Mouse (Mus musculus): ENCODE measurements around the gene Cuzd1.

Gene Cuzd1

DNA sequence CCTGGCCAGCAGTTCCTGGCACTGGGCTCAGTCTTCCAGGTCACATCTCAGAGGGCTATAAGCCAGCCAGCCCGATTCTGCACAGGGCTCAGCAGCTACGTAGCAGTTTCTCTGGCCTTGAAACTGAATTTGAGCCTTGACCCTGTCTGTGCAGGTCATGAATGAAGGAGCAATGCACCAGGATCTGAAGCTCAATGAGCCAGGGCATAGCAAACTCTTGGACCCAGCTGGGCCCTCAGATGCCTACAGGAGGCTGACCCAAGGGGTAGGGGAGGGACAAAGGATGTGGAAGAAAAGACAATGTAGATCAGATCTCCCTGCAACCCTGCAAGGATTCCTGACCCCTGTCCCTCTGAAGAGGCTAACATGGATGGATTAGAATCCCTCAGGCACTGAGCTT, at the start of gene Cuzd1:
Gene Cuzd1 (minus strand): TSS at position 101 of the 400 bp plus-strand sequence.
- DNase-seq (ENCODE audit: low read depth, low spot score): no peak

DNA sequence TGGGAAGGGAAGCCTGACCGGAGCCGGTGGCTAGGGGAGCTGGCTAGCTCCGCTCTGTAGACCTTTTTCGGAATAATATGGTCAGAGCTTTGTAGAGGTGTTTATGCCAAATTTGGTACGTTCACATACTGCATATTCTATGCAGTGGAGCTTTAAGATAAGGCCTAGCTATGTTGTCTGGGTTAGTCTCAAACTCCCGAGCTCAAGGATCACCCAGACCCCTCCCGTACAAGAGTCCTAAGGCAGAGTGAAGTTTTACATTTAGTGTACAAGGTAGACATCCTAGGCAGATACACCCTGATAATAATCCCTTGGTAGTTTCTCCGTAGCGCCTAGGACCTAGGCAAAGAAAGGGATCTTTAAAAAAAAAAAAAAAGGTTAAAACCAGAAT, 49.4 kb upstream of the Cuzd1 start:
- no peak for DNase-seq (ENCODE audit: low read depth, low spot score)

DNA sequence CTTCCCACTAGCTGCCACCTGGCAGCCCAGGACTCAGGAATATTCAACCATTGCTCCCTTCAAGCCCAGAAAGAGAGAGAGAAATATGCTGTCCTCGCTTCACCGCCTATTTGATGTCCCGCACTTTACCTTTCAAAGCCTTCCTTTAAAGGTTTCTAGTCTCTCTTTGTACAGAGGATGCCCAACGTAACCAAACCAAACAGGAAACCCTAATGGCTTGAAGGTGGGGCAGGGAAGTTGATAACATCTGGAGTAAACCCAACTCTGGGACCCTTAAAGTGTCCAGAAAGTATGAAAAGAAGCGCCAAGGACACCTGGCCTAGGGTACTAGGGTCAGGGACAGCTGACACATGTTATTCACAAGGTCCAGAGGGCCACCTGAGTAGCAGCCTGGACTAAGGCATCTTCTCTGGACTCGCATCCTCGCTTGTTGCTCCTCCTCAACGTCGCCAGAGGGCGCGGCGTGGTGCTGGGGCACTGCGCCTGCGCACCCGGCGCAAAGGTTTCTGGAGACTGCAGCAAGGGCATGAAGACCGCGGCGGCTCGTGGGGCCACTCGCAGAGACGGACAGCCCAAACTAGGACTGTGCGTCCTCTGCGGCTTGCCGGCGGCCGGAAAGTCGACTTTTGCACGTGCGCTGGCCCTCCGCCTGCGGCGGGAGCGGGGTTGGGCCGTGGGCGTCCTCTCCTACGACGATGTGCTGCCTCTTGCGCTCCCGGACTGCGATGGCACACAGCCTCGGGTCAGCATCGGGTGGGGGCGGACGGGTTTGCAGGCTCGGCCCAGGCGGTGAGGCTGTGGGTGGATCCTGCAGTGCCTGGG, 48.8 kb upstream of the Cuzd1 start, which contains the start of gene Pstk:
Gene Pstk (plus strand): TSS at position 494 of the 822 bp plus-strand sequence.
- DNase-seq (ENCODE audit: low read depth, low spot score): peak; percentile 92

DNA sequence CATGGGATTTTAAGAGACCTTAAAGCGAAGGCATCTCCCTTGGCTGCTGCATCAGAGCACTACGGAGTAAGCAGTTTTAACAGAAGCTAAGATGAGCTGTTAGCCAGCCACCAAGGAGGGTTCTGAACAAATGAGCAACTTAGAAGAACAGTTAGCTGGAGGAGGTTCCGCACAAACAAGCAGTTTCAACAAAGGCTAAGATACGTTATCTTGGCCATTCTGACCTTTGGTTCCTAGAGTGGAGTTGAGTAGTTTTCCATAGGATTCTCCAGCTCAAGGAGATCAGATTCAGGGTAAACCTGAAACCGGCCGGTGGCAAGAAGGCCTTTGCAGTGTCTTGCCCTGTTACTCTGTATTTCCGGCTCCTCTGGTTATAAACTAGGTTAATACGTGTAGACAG, 42.0 kb upstream of the Cuzd1 start:
- DNase-seq (ENCODE audit: low read depth, low spot score): no peak

DNA sequence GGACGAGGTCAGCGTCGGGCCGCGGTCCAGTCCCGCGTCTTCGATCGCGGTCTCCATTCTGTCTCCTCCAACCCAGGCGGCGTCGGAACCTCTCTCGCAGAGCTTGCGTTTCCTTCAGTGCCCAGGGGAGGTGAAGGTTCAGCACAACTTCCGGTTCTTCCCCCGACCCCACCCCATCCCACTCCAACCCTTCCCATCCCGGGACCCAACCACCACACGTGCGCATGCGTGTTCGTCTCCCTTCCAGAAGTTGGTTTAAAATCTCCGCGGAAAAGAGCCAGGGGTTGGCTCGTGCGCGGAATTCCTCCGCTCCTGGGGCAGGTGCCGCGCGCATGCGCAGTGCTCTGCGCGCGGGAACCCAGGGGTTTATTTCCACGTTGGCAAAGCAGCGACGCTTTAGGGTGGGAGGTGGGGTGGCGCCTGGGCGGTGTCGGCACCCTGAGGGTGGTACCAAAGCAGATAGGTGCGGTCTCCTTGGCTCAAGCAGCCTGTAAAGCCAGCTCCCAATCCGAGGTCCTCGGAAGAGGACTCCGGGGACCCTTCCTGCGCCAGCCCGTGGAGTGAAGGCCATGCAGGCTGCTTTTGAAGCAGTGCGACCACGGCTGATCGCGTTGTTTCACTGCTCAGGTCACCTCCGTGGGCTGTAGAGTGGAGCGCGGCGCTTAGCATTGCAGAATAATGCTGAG, 40.7 kb upstream of the Cuzd1 start, which contains the start of gene 2310057M21Rik:
Gene 2310057M21Rik (minus strand): TSS at position 145 of the 686 bp plus-strand sequence.
- peak; percentile 91 for DNase-seq (ENCODE audit: low read depth, low spot score)

DNA sequence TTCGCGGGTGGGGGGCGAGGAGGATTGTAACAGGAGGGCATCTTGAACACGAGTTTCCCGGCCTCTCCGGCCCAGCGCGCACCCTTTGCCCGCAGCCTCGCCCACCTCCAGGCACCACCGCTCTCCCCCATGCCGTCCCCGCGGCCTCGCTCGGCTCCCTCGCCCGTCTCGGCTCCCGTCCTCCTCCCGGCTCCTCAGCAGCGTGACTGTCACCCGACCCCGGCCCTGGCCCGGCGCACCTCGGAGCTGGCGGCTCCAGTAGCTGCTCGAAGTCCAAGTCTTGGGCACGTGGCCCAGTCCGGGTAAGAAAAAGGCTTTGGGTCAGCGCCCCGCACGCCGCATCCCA, 40.1 kb upstream of the Cuzd1 start:
- DNase-seq (ENCODE audit: low read depth, low spot score): no peak

DNA sequence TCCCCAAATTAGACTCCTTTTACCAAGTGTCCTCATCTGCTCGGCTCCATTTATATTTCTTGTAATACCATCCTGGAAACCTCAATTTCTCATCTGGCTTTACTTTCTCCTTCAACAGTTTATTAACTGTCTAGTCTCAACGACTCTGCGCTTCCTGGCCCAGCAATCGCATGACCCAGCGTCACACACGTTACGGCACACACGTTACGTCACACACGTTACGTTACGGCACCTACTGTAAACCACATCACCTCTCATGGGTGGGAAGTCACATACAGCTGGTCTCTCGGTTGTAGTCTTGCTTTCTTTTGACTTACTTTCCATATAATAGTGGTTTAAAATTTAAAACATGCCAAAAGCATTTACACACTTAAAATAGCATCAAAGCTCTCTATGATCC, 34.0 kb upstream of the Cuzd1 start:
- no peak for DNase-seq (ENCODE audit: low read depth, low spot score)

DNA sequence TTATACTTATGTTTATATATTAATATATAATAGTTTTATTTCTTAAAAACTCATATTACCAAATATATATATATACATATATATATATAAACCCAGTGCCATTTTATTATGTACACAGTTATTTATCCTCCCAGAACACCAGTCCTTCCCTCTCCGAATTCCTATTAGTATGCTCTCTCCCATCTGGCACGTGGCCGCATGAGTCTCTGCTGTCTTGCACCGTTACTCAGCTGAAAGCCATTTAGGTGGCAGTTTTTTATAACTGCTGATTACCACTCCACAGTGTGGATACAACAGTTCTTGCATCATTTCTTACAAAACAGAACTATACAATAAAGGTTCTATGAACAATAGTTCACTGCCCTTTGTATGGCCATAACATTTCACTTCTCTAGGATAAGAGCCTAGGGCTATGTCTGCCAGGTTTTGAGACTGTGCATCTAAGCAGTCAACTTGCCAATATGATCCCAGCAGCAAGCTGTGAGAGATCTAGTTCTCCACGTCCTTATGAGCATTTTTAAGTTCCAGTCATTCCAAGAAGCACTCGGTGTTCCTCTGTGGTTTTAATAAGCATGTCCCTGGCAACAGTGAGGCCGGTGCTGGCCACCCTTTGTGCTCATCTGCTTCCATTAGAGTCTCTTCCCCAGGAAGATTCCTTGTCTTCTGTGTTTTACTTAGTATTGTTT, 23.9 kb upstream of the Cuzd1 start:
- DNase-seq (ENCODE audit: low read depth, low spot score): no peak

DNA sequence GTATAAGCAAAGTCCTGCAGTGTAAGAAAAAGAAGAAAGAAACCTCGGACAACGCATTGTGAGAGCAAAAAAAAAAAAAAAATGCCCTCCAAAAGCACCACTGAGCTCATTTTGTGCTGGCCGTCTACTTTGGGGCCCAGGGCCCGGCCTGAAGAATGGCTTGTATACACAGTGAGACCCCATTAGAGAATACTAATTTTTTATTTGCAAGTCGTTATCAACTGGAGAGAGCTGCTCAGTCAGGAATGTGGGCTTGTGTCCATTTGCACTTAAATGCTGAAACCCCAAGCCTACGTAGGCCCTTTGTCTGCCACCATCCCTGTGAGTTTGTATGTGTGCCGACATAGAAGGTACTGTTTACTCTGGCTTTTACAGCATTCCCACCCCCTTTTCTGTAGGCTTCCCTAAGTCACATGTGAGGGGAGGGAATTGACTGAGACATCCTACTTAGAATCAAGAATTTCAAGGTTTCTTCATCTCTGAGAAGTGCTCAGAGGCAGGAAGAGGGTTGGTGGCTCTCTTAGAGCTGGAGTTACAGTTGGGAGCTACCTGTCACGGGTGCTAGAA, 15.5 kb upstream of the Cuzd1 start:
- no peak for DNase-seq (ENCODE audit: low read depth, low spot score)

DNA sequence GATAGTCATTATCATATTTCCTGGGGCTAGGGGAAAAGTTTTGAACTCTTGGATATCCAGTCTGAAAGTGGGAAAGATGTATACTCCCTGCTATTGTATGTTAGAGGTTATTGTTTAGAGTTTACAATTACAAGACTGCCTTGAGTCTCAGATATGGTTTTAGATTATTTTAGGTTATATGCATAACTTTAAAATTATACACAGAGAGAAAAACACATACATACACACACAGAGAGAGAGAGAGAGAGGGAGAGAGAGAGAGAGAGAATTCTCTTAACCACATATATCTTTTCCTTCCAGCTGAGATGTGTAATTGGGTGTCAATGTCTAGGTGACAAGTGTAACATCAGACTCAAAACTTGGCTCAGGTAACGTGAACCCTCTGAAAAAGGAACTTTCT, 11.5 kb upstream of the Cuzd1 start, which contains the start of gene Fam24a:
Gene Fam24a (plus strand): TSS at position 301 of the 400 bp plus-strand sequence.
- no peak for DNase-seq (ENCODE audit: low read depth, low spot score)

DNA sequence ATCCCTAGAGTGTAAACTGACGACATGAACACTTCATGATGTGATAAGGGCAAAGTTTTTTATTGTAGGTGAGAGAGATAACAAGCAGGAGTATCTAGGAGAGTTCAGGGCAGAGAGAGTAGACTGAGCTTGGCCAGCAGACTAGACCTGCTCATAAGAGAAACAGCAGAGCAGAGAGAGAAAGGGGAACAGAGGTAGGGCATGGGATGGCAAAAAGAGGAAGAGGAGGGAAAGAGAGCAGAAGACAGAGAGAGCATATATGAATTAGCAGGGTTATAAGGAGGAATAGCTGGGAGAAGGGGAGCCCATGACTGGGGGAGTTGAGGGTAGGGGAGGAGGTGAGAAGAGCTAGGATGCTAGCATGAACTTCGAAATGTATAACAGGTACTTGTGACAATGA, 9.6 kb upstream of the Cuzd1 start:
- DNase-seq (ENCODE audit: low read depth, low spot score): no peak

DNA sequence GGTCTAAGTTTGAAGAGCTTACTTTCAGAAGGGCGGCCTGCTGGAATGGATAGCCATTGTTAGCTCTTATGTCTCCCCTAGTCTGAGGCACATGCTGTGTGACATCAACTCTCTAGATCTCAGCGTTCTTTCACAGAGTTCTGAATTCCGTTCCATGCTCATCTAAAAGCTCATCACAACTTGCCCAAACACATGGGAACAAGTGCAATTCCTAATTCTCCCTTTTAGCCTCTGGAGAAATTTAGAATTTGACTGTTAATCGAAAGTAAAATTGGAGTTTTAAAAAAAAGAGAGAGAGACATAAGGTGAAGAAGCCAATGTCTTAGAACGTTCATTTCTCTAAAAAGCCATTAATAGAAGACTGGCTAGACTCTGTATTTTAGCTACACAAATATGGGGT, 7.3 kb upstream of the Cuzd1 start, which contains the start of gene Fam24b:
Gene Fam24b (minus strand): TSS at position 101 of the 400 bp plus-strand sequence.
- no peak for DNase-seq (ENCODE audit: low read depth, low spot score)

DNA sequence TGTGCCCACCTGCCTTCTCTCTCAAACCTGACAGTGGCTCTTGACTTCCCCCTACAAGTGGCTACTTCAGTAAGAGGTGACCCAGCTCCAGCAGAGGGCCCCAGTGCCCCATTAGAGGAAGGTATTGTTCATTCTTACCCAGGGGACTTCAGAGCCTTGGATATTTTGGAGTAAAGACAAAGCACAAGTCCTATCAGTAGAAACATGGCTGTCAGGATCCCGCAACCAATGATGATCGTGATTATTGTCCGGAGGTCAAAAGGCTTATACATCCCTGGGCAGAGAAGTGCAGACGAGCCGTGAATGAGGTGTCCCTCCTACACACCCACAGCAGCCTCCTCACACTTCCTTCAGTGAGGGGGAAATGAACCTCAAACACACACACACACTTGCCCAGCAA, 5.0 kb upstream of the Cuzd1 start:
- no peak for DNase-seq (ENCODE audit: low read depth, low spot score)

DNA sequence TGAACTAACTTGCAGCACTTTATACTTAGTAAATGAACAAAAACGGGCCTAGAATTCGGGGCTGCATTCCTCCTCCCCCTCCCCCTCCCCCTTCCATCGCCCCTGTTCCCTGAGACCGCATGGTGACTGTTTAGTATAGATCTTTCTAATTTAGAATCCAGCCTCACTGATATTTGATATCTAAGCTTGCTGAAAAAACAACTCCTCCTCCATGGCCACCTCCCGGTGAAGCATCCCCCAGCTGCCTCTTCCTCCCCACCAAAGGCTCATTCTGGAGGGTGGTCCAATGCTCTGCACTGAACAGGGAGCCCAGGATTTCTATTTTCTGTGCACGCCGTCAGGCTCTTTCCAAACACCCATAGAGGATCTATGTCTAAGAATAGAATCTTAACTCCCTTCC, 3.8 kb downstream of the Cuzd1 start:
- DNase-seq (ENCODE audit: low read depth, low spot score): no peak

DNA sequence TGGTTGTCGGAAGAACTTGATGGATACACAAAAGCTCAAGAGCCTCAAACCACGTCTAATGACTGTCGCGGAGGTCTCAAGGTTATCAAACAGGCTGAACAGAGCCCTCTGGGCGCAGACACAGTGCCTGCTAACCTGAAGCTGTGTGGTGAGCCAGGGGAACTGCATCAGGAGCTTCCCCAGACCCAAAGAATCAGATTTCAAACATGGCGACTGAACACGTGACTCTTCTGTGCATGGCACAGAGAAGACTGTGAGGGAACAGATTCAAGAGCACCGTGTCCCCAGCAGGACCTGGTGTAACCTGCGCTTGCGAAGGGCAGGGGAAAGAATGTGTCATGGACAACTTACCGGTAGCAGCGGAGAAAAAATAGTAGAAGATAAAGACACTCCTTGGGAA, 4.5 kb downstream of the Cuzd1 start:
- no peak for DNase-seq (ENCODE audit: low read depth, low spot score)

DNA sequence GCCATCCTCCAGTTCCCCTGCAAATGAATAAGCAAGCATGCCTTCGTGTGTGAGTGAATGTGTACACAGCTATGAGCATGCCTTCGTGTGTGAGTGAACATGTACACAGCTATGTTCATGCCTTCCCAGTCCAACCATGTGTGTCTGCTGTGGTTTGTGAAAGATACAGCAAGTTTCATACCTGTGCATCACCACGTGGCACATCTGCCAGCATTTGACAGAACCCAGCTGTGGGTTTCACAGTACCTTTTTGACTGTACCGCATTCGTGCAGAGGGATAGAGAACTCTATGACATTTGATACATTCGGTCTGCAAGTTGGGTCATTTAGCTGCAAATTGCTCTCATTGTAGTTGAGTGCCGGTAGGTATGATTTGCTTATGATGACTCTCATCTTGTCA, 7.6 kb downstream of the Cuzd1 start:
- DNase-seq (ENCODE audit: low read depth, low spot score): no peak

DNA sequence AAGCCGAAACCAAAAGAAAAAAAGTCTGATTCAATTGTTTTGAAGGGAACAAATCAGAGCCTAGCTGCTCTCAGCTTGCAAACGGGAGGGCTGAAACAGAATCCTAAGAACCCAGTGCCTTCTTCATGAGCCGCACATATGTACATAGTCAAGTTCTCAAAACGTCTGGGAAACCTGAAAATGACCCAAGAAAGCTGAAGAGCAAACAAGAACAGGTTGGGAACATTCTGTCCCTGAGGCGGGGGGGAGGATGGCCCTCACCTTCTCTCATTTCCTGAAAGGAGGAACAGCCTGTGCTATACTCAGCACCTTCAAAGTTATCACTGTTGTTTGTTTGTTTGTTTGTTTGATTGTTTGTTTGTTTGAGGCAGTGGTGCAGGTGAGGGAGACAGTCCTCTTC, 15.4 kb downstream of the Cuzd1 start:
- no peak for DNase-seq (ENCODE audit: low read depth, low spot score)

DNA sequence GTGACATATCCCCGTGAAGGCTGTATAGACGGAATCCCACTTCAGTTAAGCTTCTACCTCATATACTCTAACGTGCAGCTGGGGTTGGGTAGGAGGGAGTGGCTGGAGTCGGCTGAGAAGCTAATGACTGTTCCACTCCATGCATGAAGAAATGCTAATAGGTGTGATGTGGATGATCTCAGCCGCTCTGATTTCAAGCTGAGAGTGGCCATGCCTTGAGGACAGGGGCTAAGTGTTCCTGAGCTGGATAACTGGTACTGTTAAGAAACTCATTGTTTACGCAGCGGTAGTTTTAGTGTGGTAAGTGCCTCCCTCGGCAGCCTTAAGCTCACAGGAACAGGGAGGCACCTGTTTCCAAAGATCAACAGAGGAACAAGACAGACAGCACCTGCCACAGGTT, 18.8 kb downstream of the Cuzd1 start:
- no peak for DNase-seq (ENCODE audit: low read depth, low spot score)

DNA sequence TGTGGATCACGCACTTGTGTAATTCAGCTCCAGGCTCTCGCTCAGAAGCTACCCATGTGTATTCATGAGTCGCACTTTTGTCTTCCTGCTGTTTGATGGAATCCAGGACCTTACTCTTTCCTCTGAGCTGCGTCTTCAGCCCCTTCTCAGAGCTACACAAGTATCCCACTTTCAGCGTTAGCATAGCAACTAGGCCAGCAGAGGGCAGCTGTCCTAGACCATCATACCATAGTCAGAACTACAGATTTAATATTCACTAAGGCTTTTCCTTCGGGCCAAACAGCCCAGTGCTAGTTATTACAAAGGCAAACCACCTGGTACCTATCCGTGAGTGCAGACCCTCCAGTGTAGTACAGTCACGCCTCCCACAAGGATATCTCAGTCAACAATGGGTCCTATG, 24.9 kb downstream of the Cuzd1 start:
- no peak for DNase-seq (ENCODE audit: low read depth, low spot score)

DNA sequence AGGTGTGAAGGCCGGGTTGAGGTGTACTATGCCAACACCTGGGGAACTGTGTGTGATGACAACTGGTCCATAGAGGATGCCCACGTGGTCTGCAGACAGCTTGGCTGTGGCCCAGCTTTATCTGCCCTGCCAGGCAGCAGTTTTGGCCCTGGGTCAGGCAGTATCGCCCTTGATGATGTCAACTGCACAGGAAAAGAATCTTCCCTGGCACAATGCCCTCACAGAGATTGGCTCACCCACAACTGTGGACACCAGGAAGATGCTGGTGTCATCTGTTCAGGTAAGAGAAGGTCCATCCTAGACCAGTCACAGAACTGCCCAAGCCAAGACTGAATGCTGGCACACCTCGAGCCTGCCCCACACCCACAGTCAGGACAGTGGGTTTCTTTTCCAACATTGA, 56.2 kb downstream of the Cuzd1 start:
- DNase-seq (ENCODE audit: low read depth, low spot score): no peak

DNA sequence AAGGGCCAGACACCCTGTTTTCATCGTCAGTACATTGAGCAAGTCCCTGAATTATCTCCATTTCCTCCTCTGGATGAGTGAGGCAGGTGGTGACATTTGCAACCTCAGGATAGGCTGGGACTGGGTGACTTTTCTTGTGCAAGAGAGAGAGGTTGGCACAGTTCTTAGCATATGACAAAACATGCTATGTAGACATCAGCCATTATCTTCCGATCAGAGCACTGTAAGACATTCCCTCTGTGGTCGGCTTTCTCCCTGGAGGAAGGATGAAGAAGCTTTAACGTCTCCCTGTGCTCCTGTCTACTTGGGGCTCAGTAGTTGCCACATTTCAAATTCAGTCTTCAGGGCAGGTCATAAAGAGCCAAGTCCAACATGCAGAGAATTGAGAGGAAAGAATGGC, 57.8 kb downstream of the Cuzd1 start:
- DNase-seq (ENCODE audit: low read depth, low spot score): no peak

DNA sequence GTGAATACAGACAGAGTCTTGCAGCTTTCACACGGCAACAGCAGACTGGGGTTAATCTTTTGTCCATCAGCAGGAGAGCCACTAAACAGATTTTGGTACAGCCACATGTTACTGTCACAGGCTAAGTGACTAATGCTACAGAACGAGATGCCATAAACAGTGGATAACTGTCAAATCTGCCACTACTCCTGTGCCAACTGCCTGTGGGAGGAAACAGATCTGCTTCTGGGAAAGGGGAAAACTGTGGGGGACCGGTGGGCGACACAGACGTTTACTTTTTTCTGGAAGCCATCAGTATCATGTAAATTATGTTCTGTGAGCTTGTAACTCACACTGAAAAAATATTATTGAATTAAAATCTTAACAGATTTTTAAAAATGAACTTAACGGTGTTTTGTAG, 61.1 kb downstream of the Cuzd1 start:
- DNase-seq (ENCODE audit: low read depth, low spot score): no peak
